Mouse (Mus musculus) megakaryocyte, embryonic 14.5 days (primary cell): ENCODE measurements around the gene Cdc42bpg.

Experiments used
- FLI1 ChIP-seq: IDR thresholded peaks from 2 replicates; pipeline ENCODE4 v1.6.1; 2012; ENCODE audit warnings: low read length, inconsistent platforms, mixed read lengths
- GATA1 ChIP-seq: IDR thresholded peaks from 3 replicates; pipeline ENCODE4 v1.6.1; 2012; ENCODE audit warnings: mixed read lengths, low read length, inconsistent platforms, borderline replicate concordance

GRCm38 (mm10) chr19:6288236-6288894, 17.9 kb upstream of the Cdc42bpg start:
- TF ChIP-seq GATA1: no peak
- no peak for TF ChIP-seq FLI1
